Mouse (Mus musculus) brown adipose tissue, adult 24 weeks (tissue): Measurements from ENCODE around the gene Ecm1. TPM values are rescaled to one million over a fixed set of nuclear protein-coding genes. Genes with fewer than 3 reads are reported as not detected.
A peak's percentile ranks its signal among the peaks of the same experiment; 100 is the strongest.

Source experiments
- H3K27ac ChIP-seq: fragments of 200-500 bp; replicated peaks from 2 replicates; pipeline ENCODE4 v1.5.1; 2012; ENCODE audit warnings: low read depth, mild to moderate bottlenecking, low read length
- H3K4me1 ChIP-seq: fragments of 200-500 bp; 2 replicates; pipeline ENCODE4 v1.6.1; 2012; ENCODE audit warnings: low read length, mixed read lengths; ENCODE audit not compliant: control insufficient read depth, insufficient read depth, insufficient read length
- H3K4me3 ChIP-seq: fragments of 200-500 bp; 2 replicates; pipeline ENCODE4 v1.5.1; 2012; ENCODE audit warnings: low read depth, mild to moderate bottlenecking, low read length, moderate library complexity; ENCODE audit not compliant: insufficient read depth
- polyA plus RNA-seq: library from polyadenylated mRNA; stranded (reverse); fragments of >200 nt; gene quantifications from 2 replicates; pipeline ENCODE4 v1.2.4, GENCODE M21; 2012; ENCODE audit not compliant: missing spikeins, insufficient read depth, insufficient read length

Gene Ecm1
- polyA plus RNA-seq, 1 experiment, result 48.8 TPM

DNA sequence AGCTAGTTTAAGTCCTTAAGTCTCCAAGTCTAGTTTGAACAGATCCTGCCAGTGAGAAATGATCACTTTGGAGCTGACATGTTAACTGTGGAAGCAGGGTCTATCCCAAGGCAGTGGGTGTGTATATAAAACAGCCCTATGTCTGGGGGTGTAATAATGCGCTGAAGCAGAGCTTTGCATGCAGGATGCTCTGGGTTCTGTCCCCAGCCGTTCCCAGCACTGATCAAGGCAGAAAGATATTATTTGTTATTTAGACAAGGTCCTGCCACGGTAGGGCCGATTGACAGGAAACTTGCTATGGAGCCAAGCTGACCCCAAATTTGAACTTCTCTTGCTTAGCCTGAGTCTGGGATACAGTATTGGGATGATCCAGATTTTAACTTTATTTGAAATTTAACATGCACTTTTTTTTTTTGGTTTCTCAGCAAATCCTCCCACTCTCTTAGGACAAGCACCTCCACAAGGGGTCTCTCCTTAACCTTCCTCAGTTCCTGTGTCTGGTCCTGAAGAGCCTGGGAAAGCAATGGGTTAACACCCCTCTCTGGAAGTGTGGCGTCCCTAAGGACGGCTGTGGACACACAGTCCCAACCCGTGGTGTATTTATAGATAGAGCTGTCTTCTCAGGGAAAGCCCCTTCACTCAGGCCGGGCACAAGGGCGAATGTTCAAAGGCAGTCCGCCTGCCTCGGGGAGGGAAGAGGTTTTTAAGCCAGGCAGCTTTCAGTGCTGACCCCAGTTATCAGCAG, 50.0 kb downstream of the Ecm1 start:
- Histone ChIP-seq H3K4me1 (peaks cover 12% of the 10 kb centered on the region), H3K4me3 (no peak overlapping the region)

DNA sequence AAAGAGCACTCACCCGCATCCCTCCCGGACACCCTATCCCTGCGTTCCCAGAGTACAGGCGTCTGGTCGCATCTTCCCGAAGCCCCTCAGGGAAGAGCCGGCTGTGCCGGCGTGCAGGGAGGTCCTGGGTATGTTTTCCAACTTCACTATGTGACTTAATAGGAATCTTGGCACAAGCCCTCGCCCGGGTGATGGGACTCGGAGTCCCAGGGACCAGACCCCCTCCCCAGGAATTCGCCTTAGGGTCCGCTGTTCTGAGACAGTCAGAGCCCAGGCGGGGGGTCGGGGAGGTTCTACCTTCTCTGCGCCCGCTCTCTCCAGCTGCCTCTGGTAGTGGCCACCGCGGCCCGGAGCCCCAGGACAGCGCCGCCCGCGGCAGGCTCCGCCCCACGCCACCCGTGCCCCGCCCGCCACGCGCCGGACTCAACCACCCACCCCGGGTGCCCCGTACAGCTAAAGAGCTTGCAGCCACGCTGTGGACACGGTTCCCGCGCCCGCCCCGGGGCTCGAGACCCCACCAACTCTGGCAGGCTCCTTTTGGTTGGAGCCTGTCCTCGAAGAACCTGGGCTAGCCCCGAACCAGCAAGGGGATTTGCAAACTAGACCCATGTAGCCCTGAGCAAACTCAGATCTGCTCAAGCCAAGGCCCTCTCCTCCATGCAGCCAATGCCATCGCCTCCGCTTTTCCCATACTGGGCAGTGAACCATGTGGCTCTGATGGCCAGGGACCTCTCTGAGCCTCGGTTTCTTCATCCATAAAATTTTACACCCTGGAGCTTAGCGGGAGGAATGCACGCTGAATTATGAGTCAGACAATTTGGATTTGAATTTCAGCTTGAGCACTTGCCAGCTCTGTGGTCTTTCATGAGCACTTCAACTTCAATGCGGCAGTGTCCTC, 51.6 kb downstream of the Ecm1 start, which contains the start of gene Adamtsl4:
Gene Adamtsl4 (minus strand): TSS at position 394 of the 898 bp plus-strand sequence.
- Histone ChIP-seq H3K27ac (peak within 1 kb of the TSS; percentile 20; the same call in 1 of the 2 replicates), H3K4me1 (peaks cover 3% of the 10 kb centered on the region; the same call in 1 of the 2 replicates)

More for the DNA sequence above, 50.0 kb downstream of the Ecm1 start:
- no peak overlapping the region for H3K27ac ChIP-seq

DNA sequence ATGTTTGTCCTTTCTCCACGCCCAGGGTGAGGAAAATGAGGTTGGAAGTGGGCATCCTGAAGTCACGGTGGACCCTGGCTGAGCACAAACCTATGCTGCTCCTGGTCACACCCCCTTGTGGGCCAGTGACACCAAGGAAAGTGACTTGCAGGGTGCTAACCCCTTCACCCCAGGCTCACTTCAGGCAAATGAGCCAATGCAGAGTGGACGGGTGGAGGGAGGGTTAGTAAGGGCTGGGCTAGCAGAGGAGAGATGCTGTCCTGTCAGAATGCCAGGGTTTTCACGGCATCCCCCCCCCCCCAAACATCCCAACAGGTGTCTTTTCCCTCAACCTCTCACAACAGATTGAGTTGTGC, 52.2 kb downstream of the Ecm1 start:
- Histone ChIP-seq H3K4me3 (peak overlapping the region; percentile 75), H3K4me1 (peaks cover 3% of the 10 kb centered on the region; the same call in 1 of the 2 replicates), H3K27ac (no peak overlapping the region)

More for the DNA sequence above, 51.6 kb downstream of the Ecm1 start, which contains the start of gene Adamtsl4:
- peak within 1 kb of the TSS; percentile 75 for H3K4me3 ChIP-seq

DNA sequence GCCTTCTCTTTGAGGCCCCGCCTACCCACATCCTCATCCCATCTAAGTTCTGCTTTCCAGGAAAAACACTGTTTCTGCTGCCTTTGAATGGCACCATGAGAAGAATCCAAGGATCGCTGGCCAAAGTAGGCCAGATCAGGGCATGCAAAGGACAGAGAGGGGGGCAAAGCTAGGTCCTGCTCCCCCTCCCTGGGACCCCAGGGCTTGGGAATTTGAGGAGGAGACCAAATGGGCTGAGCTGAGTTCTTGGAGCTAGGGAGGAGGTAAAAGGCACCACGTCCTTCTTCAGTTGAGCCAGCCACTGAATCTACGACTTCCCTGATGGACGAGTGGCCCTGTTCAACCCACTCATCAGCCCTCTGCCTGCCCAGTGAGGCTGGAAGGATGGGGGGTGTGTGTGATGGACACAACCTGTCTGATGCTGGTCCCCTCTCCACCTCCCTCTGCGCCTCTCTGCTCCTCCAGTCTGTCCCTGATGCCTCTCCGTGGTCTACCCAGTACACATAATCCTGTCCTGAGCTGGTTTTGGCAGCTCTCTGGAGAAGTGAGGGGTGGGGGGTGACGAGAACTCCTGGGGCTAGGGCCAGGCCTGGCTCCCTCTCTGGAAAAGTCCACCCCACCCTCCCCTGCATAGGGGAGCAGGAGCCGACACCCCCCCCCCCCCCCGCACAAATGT, 52.7 kb downstream of the Ecm1 start:
- Histone ChIP-seq H3K4me1 (peaks cover 3% of the 10 kb centered on the region; the same call in 1 of the 2 replicates), H3K4me3 (peak overlapping the region; percentile 75; the same call in 1 of the 2 replicates), H3K27ac (no peak overlapping the region)

DNA sequence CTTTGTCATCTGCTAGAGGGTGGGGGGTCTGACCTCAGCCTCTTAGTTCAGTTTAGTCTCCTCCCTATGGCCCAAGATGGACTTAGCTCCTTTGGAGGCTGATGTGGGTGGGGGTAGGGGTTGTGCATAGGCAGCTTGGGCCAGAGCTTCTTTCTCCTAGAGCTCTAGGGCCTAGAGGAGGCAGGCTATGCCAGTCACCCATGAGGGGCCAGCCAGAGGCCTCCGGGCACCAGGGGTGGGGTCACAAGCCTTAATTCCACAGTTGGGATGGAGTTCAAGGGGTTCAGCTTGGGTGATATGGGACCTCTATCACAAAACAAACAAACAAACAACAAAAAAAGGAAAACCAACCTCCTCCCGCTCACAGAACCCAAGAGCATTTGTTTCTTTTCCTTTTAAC, 53.7 kb downstream of the Ecm1 start:
- H3K4me3 ChIP-seq, result no peak overlapping the region
- H3K4me1 ChIP-seq, result peaks cover 3% of the 10 kb centered on the region; the same call in 1 of the 2 replicates
- no peak overlapping the region for H3K27ac ChIP-seq

DNA sequence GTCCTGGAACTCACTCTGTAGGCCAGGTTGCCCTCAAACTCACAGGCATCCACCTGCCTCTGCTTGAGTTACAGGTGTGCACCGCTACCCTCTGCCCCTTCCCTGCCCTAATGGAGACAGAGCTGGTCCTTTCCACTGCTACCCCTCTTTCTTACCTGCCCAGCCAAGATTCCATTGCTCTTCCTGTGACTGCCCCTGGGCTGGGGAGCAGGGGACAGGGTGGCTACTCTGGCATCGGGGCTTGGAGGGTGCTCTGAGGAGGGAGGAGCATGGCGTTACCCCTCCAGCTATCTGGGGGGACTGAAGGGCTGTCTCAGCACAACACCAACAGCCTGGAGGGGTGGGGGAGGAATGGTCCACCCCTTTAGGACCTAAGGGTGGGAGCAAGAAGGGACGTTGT, 54.1 kb downstream of the Ecm1 start:
- Histone ChIP-seq H3K4me1 (peaks cover 3% of the 10 kb centered on the region; the same call in 1 of the 2 replicates), H3K4me3 (no peak overlapping the region), H3K27ac (no peak overlapping the region)

DNA sequence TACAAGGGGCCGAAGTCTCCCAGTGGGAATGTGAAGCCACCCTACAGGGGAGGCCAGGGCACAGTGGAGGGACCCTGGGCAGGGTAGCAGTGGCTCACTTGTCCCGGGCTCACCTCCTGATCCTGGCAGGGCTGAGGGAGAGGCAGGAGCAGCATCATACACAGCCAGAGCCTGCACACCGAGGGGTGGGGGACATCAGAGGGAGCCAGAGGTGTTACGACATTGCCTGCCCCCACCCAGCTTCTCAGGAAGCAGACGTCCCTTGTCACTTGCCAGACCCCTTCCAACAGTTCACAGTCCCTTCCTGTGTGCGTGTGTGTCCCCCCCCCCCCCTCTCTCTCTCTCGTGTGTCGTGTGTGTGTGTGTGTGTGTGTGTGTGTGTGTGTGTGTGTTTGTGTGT, 54.5 kb downstream of the Ecm1 start:
- Histone ChIP-seq H3K27ac (no peak overlapping the region), H3K4me1 (peaks cover 3% of the 10 kb centered on the region; the same call in 1 of the 2 replicates), H3K4me3 (no peak overlapping the region)

Other genes with a start within 250 kb of the Ecm1 start
- 7.5 and 12.3 TPM in 2 replicates for gene Ctsk, start 240.3 kb downstream of the Ecm1 start, polyA plus RNA-seq
- gene Ctss, start 212.8 kb downstream of the Ecm1 start, polyA plus RNA-seq, result 21.0 and 22.4 TPM in 2 replicates
- not detected in 2 replicates for gene Hormad1, start 179.9 kb downstream of the Ecm1 start, polyA plus RNA-seq
- gene Golph3l, start 150.6 kb downstream of the Ecm1 start, polyA plus RNA-seq, result 20.1 and 20.4 TPM in 2 replicates
- gene Ensa, start 114.6 kb downstream of the Ecm1 start, polyA plus RNA-seq, result 38.4 and 51.4 TPM in 2 replicates
- gene Mcl1, start 80.8 kb downstream of the Ecm1 start, polyA plus RNA-seq, result 56.1 and 61.6 TPM in 2 replicates
- gene Adamtsl4, start 51.7 kb downstream of the Ecm1 start, polyA plus RNA-seq, result 2.5 and 6.6 TPM in 2 replicates
- gene Tars2, start 20.6 kb upstream of the Ecm1 start, polyA plus RNA-seq, result 32.1 and 47.7 TPM in 2 replicates
- 11.3 and 12.5 TPM in 2 replicates for gene Rprd2, start 79.3 kb upstream of the Ecm1 start, polyA plus RNA-seq
- gene Prpf3, start 116.3 kb upstream of the Ecm1 start, polyA plus RNA-seq, result 14.2 and 30.0 TPM in 2 replicates
- gene Mrps21, start 131.9 kb upstream of the Ecm1 start, polyA plus RNA-seq, result 576 and 634 TPM in 2 replicates
- 1.5 and 3.4 TPM in 2 replicates for gene Ciart, start 142.7 kb upstream of the Ecm1 start, polyA plus RNA-seq
- gene BC028528, start 152.4 kb upstream of the Ecm1 start, polyA plus RNA-seq, result 71.8 and 150 TPM in 2 replicates
- 75.1 and 82.8 TPM in 2 replicates for gene Aph1a, start 154.4 kb upstream of the Ecm1 start, polyA plus RNA-seq
- gene Car14, start 165.1 kb upstream of the Ecm1 start, polyA plus RNA-seq, result 15.5 and 24.4 TPM in 2 replicates
- gene Anp32e, start 189.7 kb upstream of the Ecm1 start, polyA plus RNA-seq, result 78.5 and 88.8 TPM in 2 replicates